Mouse (Mus musculus): ENCODE data around the gene Cpsf6.

Cpsf6 gene

DNA sequence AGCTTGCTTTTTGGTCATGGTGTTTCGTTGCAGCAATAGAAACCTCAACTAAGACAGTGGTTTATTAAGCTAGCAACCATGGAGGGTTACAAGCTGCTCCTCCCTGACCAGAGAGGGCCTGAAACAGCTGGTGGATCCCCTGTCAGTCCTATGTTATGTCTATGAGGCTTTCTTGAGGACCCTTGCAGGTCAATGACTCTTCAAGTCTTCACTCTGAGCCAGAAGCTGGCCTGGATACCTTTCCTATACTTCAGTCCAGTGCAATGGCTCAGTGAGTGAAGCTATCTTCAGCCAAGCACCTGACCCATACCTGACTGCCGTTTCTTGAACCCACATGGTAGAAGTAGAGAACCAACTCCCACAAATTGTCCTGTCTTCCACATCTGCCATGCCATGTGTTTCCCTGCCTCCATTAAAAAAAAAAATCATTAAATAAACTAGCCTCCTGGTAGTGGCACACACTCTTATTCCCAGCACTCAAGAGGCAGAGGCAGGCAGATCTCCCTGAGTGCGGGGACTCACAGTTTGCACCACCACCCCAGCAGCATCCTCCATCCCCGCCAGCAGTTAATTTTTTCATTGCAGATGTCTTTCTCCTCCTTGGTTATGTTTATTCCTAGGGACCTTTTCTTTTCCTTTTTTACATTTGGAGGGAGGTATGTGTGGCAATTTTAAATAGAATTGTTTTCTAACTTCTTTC is 4.7 kb upstream of the Cpsf6 start:
- no peak for DNase-seq

DNA sequence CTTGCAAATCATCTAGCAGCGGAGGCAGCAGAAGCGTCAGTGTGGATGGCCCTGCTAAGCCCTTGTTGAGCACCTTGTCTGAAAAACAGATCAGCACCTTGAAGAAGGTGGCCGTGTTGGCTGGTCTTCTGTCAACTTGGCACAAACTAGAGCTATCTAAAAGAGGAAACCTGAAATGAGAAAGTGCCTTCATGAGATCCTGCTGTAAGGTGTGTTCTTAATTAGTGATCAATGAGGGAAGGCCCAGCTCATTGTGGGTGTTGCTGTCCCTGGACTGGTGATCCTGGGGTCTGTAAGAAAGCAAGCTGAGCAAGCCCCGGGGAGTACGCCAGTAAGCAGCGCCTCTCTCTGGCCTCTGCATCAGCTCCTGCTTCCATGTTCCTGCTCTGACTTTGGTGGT is 4.1 kb upstream of the Cpsf6 start:
- DNase-seq: no peak

DNA sequence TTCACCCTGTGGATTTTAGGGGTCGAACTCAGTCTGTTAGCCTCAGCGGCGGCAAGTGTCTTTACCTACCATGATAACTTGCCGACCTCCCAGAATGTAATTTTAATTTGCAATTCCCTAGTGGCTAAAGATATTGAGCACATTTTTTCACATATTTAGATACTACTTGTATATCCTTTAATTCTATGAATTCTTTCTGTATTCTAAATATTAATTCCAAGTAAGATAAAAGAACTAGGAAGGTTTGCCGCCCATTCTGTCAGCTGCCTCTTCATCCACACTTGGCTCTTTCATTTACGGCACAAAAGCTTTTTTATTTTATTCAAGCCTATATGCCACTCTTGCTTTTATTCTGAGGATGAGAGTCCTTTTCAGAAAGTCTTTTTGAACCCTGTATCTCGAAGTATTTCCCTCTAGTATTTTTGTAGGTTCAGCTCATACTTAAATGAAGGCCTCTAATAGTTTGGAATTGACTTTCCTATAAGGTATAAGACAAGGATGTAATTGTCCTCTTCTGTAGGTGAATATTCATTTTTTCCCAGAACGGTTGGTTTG is 3.3 kb upstream of the Cpsf6 start:
- DNase-seq: no peak

DNA sequence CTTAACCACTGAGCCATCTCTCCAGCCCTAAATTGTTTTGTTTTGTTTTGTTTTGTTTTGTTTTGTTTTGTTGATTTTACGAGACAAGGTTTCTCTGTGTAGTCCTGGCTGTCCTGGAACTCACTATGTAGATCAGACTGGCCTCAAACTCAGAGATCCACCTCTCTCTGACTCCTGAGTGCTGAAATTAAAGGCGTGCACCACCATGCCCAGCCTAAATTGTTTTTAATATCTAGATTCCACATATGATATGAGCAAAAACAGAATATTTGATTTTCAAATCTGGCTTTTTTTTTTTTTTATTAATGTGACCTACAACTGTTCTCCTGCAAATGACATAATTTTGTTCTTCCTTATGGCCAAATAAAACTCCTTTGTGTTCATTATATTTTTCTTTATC is 2.3 kb upstream of the Cpsf6 start:
- DNase-seq: no peak

DNA sequence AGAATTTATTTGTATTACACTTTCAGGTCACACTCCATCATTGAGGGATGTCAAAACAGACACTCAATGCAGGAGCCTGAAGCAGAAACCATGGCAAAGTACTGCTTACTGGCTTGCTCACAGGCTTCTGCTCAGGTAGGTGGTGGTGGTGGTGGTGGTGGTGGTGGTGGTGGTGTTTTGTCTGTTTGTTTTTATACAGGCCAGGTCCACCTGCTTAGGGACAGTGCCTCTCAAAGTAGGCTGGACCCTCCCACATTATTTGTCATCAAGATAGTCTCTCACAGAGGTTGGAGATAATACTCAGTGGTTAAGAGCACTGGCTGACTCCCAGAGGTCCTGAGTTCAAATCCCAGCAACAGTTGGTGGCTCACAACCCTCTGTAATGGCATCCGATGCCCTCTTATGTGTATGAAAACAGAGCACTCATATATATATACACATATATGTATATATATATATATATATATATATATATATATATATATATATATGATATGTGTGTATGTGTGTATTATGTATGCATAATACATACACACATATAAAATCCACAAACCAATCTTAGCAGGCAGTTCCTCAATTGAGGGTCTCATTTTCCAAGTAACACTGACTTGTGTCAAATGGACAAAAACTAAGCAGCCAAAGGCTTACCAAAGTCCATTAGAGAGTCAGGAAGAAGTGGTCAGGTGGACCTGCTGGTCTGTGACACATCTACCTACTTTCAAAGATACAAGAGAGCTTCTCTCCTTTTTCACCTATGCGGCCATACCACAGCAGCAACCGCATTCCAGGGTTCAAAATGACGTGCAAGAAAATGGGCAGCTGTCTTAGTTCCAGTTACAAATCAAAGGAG is 1.1 kb upstream of the Cpsf6 start:
- DNase-seq: no peak

DNA sequence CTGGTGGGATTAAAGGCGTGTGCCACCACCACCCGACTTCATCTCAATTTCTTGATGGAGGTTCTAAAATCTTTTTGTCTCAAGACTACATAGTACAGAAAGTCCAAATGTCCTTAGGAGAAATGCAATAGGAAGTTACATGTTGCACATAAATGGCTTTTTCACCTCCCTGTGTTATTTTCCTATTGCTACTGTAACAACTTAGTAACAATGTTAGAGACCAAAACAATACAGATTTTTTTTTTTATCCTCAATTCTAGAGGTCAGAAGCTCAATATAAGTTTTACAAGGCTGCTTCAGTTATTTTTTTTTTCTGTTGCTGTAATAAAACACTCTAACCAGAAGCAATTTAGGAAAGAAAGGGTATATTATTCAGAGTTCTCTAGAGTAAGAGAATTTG is 374 bp downstream of the Cpsf6 start:
- no peak for DNase-seq

DNA sequence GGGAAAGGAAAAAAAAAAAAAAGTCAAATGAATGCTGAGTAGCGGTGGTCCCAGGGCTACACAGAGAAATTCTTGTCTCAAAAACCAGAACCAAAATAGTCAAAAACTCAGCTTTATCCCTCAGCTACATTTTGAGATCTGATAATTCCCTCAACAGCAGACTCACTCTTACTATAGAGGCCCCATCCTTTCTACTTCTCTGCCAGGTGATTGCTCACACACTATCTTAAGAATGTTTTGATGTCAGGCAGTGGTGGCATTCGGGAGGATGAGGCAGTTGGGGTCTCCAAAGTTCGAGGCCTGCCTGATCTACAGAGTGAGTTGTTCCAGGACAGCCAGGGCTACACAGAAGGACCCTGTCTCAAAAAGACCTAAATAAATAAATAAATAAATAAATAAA is 1.2 kb downstream of the Cpsf6 start:
- no peak for DNase-seq

DNA sequence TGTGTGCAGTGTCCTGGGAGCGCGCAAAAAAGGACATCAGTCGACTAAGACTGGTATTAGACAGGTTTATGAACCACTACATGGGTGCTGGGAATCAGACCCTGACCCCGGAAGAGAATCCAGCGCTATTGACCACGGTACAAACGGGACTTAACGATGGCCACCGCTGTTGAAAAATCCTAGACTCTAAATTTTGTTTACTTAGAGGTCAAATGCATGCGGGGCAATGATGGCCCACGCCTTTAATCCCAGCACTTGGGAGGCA is 1.6 kb downstream of the Cpsf6 start:
- DNase-seq: no peak

DNA sequence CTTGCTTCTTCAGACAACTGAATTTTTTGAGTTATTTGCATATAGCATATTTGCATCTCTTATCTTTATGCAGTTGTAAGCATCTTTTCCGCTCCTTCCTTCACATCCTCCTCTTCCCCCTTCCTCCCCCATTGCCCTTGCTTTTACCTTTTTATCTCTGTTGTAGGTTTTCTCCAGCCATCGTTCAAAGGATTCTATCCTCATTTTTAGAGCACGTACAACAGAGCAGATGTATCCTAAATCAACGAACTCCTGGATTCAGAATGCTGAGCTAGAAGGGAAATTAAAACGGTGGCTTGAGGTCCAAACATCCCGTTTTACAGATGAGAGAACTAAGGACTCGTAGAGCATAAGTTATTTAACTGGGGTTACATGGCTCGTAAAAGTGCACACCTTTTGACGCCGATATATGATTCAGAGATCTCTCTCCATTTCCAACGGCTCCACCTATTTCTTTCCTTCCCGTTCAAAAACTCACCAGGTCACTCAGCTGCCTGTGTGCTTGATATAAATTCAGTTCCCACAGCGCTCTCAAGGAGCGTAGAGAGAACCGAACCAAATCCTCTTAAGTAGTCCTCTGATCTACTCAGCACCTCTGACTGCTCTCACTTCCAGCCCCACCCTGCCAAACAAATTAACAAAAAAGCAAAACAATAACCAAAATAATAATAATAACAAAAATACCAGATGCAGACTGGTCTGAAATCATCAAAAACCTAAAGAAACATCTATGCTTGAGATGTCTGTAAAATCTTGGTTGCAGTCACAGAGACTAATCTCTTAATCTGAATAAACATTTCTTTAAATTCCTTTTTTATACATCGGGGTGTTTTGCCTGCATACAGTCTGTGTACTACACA is 2.2 kb downstream of the Cpsf6 start:
- no peak for DNase-seq

DNA sequence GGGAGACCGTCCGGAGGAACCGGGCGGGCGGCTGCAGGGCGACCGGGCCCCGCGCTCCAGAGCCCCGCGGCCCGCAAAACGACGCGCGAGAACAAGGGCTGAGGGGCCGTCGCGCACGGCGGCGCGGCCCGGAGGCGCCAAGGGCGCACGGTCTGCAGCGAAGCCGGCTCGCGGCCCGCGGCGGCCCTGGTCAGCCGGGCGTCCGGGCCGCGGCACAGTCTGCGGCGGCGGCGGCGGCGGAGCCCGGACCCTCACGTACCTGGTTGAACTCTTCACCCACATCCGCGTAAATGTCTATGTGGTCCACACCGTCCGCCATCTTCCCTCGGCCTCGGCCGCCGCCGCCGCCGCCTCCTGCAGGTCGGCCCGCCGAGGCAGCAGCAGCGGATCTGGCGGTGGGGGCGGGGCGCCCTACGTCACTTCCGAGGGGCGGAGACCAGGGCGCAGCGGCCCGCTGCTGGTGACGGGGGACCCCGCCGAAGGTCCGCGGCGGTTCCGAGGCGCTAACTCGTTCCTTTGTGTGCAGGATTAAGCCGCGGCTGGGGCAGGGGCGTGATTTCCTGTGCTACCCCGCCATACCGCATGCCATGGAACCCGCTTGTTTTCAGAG is 3.1 kb downstream of the Cpsf6 start:
- peak; percentile 96 to 97 for DNase-seq

DNA sequence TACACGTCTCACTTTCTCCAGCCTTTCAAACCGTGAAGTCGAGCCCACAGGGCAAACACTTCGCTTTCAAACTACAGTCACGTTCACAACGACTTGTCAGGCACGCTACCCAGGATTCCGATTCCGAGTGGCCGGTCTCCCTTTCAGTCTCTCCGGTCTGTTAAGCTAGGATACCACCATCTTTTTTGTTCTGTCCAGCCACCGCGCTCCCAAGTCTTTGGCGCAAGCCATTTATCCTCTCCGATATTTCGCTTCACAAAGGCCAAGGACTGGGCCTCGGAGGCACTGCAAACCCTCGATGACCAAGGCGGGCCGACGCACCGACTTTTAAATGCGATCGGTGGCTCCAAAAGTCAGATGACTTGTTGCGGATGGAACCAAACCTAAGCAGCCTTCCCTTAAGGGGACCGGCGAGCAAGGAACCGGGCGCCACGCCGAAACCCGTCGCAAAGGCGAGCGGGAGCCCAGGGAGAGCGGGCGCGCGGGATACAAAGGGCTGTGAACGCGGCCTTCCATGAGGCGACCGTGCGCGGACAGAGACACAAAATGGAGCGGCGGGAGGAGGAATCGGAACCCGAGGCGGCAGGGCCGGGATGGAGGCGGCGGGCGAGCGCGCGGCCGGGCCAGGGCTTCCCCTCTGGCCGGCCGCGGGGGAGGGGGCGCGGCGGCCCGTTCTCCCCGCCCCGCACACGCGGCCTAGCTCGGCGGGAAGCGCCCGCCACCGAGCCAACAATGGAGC is 3.8 kb downstream of the Cpsf6 start:
- peak; percentile 47 to 64 for DNase-seq

DNA sequence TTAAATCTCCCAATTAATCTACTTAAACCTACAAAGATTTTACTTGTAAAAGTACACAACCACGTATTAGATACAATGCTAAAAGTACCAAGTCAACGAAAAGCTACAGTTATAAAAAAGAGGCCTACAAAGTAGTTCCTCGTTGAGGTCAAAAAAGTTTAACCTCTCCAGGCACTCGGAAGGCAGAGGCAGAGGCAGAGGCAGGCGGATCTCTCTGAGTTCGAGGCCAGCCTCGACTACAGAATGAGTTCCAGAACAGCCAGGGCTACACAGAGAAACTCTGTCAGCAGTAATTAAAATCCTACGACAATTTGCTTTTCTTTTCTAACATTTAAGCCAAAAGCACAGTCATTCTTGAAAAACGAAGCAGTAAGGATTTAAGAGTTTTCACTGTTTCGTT is 4.7 kb downstream of the Cpsf6 start:
- no peak for DNase-seq

DNA sequence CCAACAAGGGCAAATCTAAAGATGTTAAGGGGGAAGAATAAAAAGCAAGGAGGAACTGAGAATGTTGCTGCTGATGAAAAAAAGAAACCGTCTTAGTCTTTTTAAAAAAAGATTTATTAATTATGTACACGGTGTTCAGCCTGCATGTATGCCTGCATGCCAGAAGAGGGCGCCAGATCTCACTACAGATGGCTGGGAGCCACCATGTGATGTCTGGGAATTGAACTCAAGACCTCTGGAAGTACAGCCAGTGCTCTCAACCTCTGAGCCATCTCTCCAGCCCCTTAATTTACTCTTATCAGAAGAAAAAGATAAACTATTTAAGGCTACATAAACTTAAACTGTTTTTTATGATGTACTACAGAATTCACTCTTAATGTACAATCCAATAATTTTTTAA is 16.7 kb downstream of the Cpsf6 start:
- peak; percentile 61 to 63 for DNase-seq

DNA sequence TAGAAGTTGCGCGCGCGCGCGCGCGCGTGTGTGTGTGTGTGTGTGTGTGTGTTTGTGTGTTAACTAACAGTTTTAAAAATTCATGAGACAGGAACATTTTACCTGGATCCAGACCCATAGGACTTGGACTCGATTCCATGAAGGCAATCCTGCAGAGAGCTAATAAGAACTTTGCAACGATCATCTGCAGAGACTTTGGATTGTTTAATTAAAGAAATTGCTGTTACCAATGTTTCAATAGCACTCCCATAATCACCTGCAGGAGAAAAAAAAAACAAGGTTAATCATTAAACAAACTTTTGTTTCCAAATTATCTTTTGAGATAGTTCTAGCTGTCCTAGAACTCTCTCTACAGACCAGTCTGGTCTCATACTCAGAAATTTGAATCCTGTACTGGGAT is 20.9 kb downstream of the Cpsf6 start:
- DNase-seq: no peak

DNA sequence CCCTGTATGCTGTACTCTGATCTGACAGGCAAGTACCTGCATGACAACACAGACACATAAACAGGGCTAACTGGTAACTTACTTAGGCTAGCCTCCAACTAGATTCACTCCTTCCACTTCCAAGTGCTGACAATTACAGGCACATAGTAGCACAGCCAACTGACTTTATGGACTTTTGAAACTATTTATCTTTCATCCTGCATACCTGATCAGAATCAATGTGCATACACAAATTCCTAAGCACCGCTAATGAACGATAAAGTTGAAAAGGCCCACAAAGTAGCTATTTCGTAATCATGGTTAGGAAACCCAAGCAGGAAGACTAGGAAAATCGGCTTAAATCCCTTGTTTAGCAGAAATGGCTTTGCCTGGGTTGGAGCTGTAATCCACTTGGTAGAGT is 36.8 kb downstream of the Cpsf6 start:
- DNase-seq: no peak

DNA sequence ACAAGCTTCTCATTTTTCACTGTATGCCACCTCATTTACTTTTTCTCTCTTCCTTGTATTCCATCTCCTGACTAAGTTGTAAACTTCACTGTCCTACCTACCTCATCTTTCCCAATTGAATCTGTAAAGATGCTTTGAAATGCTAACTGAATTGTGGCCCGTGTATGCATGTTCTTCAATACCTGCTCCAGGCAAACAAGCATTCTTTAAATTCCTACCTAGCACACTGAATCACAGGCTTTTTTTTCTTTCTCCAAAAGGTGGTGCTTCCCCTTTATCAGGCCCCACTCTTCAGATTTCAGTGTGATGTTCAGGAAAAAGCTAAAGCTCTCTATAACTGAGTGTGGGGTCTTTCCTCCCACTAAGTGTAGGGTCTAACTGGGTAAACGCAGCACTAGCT is 37.4 kb downstream of the Cpsf6 start:
- no peak for DNase-seq

DNA sequence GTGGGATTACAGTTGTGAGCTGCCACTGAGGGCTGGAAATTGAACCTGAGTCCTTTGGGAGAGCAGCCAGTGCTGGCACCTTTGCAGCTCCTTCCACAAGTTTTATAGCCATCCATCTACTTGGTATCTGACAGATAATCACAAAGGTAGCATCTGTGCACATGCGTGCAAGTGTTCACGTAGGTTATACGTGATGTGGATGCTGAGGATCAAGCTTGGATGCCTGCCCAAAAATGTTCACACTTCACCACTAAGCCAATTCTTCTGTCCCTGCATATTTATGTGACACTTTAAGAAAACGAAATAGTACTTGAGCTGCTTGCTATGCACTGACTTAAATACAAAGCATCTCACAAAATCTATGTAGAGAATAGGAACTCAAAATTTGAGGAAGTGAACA is 38.8 kb downstream of the Cpsf6 start:
- DNase-seq: no peak

DNA sequence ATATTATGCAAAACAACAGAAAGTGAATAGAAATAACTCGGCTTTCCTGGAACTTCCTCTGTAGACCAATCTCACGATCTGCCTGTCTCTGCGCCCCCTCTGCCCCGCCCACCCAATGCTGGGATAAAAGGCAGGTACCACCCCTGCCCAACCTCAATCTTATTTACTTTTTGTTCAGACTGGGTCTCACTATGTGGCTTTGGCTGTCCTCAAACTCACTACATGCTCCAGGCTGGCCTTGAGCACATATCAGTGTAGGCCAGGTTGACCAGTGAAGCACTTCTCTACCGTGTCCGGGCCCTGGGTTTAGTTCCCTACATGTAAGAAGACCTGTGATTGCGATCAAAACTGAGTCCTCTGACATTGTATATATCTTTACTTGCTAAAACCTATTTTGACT is 40.6 kb downstream of the Cpsf6 start:
- DNase-seq: no peak

DNA sequence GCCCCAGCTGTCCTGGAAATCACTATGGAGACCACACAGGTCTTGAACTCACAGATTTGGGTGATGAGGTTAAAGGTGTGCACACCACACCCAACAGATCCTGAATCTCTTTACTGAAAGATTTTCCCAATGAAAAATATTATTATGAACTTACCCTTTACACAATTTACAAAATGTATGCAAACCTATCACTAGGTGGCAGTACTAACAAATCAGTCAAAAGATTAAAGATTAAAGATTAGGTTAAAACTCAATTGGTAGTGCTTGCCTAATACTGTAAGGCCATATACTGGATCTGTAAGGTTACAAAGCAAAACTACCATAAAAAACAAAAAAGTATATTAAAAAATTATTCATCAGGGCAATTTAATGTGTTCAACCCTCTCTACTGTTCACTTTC is 41.9 kb downstream of the Cpsf6 start:
- no peak for DNase-seq

DNA sequence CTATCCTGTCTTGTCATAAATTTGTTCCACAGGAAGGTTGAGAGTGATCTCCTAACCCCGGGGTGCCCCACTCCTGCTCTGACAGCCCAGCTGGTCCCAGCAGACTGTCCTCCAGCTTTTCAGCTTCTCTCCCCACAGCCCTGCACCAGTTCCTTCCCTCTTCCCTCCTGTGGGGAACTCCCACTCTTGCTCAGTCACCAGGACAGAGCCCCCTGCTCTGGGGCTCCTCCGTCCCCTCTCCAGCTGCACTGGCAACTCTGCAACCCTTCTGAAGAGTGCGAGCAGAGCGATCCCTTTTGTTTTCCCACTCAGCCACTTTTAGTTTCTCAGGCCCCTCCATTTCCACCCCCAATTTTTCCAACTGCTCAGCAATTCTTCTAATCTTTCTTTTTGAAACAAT is 44.2 kb downstream of the Cpsf6 start:
- no peak for DNase-seq

DNA sequence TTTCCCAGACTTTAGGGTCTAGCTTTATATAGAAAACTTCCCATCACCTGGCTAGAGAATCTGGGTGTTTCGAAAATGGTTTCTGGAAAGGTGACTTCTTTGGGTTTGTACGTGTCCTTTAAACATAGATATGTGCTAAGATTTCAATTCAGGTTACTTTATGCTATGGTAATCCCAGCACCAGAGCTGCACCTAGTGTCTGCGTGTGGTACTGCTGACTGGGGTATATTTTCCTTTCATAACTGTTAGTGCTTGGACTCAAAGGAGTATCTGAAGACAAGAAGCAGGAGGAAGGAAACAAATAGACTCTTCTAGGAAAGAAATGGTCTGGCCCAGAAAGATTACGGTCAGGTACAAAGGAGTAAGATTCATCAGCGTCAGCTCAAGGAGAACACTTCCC is 49.3 kb downstream of the Cpsf6 start:
- peak in 1 of 2 experiments; percentile 13 for DNase-seq

DNA sequence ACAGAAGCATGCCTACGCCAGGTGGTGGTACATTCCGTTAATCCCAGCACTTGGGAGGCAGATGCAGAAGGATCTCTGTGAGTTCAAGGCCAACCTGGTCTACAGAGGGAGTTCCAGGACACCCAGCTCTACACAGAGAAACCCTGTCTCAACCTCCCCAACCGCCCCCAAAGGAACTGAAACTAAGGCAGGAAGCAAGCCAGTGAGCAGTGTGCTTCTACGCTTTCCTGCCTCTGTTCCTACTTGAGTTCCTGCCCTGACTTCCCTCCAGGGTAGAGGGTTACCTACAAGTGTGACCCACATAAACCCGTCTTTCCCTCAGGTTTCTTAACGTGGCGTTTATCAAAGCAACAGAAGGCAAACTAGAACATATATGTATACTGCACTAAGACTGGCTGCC is 56.0 kb downstream of the Cpsf6 start:
- DNase-seq: no peak

All from kidney, postnatal 25 days (tissue).